Mouse (Mus musculus): ENCODE results near the gene Magi1. TPM values are rescaled to one million over a fixed set of nuclear protein-coding genes. Genes with fewer than 3 reads are reported as not detected.

Gene Magi1
- polyA plus RNA-seq, 1 experiment from 2014 or later, result 36.2 TPM

DNA sequence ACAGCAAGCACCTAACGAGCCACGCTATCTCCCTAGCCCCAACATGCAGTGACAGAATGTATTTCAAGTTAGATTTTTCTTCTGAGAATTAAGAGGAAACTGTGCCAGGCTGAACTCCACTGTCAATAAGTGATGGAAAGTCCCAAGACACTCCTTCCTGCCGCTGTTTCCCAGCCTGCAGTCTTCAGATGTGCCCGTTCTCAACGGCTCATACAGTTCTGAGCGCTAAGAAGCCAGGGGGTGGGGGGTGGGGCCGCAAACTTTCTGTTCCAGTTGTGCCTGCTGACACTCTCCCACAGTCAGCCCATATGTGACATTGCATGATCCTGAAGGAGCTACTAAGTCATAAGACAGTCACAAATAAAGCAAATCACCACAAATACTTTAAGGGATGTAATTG is 61.5 kb downstream of the Magi1 start:
- 60% methylated on average over 7 of the region's 7 CpGs for WGBS
- ATAC-seq, result no peak

DNA sequence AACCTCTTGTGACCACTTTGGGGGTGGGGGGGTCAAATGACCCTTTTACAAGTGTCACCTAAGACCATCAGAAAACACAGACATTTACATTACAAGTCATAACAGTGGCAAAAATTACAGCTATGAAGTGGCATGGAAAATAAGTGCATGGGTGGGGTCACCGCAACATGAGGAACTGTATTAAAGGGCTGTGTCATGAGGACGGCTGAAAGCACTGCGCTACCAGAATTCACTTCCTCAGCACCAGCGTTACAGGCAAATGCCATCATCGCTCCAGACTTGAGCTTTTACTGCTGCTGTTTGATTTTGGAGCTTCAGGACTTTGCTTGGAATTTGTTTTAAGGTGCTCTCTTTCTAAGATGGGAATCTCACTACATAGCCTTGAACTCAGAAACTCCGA is 62.0 kb downstream of the Magi1 start:
- Histone ChIP-seq H3K4me1 (replicated peaks; ENCODE audit: control insufficient read depth, insufficient read depth, low read length) (peaks cover 3% of the 10 kb centered on the region; the same call in 1 of the 2 replicates), H3K36me3 (ENCODE audit: control insufficient read depth, insufficient read depth) (no peaks in the 10 kb centered on the region), H3K4me3 (replicated peaks; ENCODE audit: low read length) (no peak overlapping the region), H3K9me3 (ENCODE audit: control insufficient read depth, low read length) (no peaks in the 10 kb centered on the region), H3K27me3 (replicated peaks; ENCODE audit: control insufficient read depth, insufficient read depth, low read length) (no peaks in the 10 kb centered on the region), H3K4me2 (ENCODE audit: low read length) (no peak overlapping the region), H3K9ac (replicated peaks; ENCODE audit: low read depth, low read length) (no peak overlapping the region), H3K27ac (ENCODE audit: low read length) (no peak overlapping the region)
- WGBS, result 93% methylated on average over 6 of the region's 6 CpGs
- no peak for ATAC-seq

More for the DNA sequence above, 61.5 kb downstream of the Magi1 start:
- H3K4me1 ChIP-seq (replicated peaks; ENCODE audit: control insufficient read depth, insufficient read depth, low read length), result peaks cover 3% of the 10 kb centered on the region; the same call in 1 of the 2 replicates
- H3K36me3 ChIP-seq (ENCODE audit: control insufficient read depth, insufficient read depth), result no peaks in the 10 kb centered on the region
- H3K4me2 ChIP-seq (ENCODE audit: low read length), result no peak overlapping the region
- no peak overlapping the region for H3K27ac ChIP-seq (ENCODE audit: low read length)
- no peak overlapping the region for H3K9ac ChIP-seq (replicated peaks; ENCODE audit: low read depth, low read length)
- H3K4me3 ChIP-seq (replicated peaks; ENCODE audit: low read length), result no peak overlapping the region
- no peaks in the 10 kb centered on the region for H3K27me3 ChIP-seq (replicated peaks; ENCODE audit: control insufficient read depth, insufficient read depth, low read length)
- H3K9me3 ChIP-seq (ENCODE audit: control insufficient read depth, low read length), result no peaks in the 10 kb centered on the region

DNA sequence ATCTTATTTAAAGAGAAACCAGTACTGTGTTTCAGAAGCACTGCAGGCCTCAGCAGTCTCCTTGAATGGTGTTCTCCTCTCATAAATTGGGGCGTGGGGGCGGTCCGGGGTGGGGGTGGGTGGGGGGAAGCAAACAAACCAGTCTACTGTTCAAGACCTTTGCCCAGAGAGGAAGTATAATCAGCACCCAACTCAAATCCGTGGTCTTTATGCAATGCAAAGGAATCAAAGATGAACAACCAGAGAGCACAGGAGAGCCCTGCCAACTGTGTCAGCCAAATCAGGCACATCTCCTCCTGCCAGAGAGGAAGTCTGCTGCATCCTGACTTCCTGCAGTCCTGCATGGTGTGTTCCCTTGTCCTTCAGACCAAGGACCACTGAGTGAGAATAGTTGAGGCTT is 65.6 kb downstream of the Magi1 start:
- Histone ChIP-seq H3K9ac (replicated peaks; ENCODE audit: low read depth, low read length) (no peak overlapping the region), H3K9me3 (ENCODE audit: control insufficient read depth, low read length) (no peaks in the 10 kb centered on the region), H3K27me3 (replicated peaks; ENCODE audit: control insufficient read depth, insufficient read depth, low read length) (no peaks in the 10 kb centered on the region), H3K4me1 (replicated peaks; ENCODE audit: control insufficient read depth, insufficient read depth, low read length) (0 out of 2 replicates have a peak, but pooled peaks cover 5% of the 10 kb centered on the region), H3K27ac (ENCODE audit: low read length) (no peak overlapping the region), H3K4me2 (ENCODE audit: low read length) (no peak overlapping the region), H3K4me3 (replicated peaks; ENCODE audit: low read length) (no peak overlapping the region), H3K36me3 (ENCODE audit: control insufficient read depth, insufficient read depth) (no peaks in the 10 kb centered on the region)
- ATAC-seq, result no peak
- WGBS, result 91% methylated on average over 4 of the region's 4 CpGs

DNA sequence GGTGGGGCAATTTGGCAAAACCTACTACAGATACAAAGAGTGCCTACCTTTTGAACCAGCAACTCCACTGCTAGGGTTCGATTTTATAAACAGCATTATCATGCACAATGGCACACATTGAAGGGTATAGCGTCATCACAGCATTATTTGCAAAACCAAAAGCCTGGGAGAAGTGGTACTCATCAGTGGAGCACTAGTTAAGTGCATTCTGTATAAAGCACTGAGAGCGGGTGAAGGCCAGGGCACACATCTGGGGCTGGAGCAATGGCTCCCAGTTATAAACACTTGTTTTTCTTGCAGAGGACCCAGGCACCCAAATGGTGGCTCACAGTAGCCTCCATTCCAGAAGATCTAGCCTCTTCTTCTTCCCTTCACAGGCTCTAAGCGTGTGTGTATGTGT is 67.9 kb downstream of the Magi1 start:
- ATAC-seq, result no peak
- H3K4me1 ChIP-seq (replicated peaks; ENCODE audit: control insufficient read depth, insufficient read depth, low read length), result 0 out of 2 replicates have a peak, but pooled peaks cover 5% of the 10 kb centered on the region
- no peaks in the 10 kb centered on the region for H3K9me3 ChIP-seq (ENCODE audit: control insufficient read depth, low read length)
- H3K27ac ChIP-seq (ENCODE audit: low read length), result no peak overlapping the region
- H3K27me3 ChIP-seq (replicated peaks; ENCODE audit: control insufficient read depth, insufficient read depth, low read length), result no peaks in the 10 kb centered on the region
- H3K9ac ChIP-seq (replicated peaks; ENCODE audit: low read depth, low read length), result no peak overlapping the region
- 80% methylated on average over 4 of the region's 4 CpGs for WGBS
- H3K4me2 ChIP-seq (ENCODE audit: low read length), result no peak overlapping the region
- no peak overlapping the region for H3K4me3 ChIP-seq (replicated peaks; ENCODE audit: low read length)
- no peaks in the 10 kb centered on the region for H3K36me3 ChIP-seq (ENCODE audit: control insufficient read depth, insufficient read depth)

DNA sequence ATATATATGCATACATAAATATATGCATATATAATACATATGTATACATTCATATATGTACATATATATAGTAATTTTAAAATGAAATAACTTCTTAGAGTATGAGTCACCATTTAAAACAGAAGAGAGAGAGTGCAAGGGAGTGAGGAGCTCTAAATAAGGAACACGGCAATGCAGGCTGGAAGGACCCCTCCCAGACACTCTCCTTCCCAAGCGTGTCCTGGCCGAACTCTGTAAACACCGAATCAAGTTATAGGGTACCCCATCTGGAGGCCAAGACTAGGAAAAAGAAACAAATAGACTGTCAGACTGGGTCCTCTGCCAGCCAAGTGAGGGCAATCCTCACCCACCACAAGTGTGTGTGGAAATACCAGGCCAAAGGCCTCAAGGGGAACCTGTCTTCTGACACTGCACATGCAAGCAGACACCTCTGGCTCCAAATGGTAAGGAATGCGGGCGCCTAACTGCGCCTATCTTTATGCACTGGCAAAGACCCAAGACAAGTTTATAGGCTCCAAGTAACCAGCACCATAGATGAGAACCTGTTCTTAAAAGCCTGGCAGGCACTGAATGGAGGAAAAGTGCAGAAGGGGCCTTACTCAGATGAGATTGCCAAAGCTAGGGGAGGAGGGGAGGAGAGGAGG is 68.7 kb downstream of the Magi1 start:
- no peak overlapping the region for H3K4me3 ChIP-seq (replicated peaks; ENCODE audit: low read length)
- H3K27ac ChIP-seq (ENCODE audit: low read length), result no peak overlapping the region
- H3K36me3 ChIP-seq (ENCODE audit: control insufficient read depth, insufficient read depth), result no peaks in the 10 kb centered on the region
- H3K4me1 ChIP-seq (replicated peaks; ENCODE audit: control insufficient read depth, insufficient read depth, low read length), result 0 out of 2 replicates have a peak, but pooled peaks cover 5% of the 10 kb centered on the region
- H3K9ac ChIP-seq (replicated peaks; ENCODE audit: low read depth, low read length), result no peak overlapping the region
- WGBS, result 65% methylated on average over 7 of the region's 7 CpGs
- H3K27me3 ChIP-seq (replicated peaks; ENCODE audit: control insufficient read depth, insufficient read depth, low read length), result no peaks in the 10 kb centered on the region
- H3K4me2 ChIP-seq (ENCODE audit: low read length), result no peak overlapping the region
- ATAC-seq, result no peak
- no peaks in the 10 kb centered on the region for H3K9me3 ChIP-seq (ENCODE audit: control insufficient read depth, low read length)

DNA sequence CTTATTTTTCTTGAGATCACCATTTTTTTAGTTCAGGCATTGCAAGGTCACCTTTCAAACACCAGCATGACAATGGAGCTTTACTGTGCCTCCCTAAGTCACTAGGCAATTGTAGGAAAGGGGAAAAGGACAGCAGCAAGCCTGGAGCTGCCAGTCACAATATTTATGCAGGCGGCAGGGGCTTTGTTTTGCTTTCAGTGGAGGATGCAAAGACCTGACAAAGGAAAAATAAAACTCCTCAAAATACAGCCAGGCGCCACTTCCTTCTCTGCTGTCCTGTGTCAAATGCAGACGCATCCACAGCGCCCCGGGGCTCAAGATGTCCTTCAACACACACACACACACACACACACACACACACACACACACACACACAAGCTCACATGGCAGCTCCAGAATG is 77.8 kb downstream of the Magi1 start:
- Histone ChIP-seq H3K27me3 (replicated peaks; ENCODE audit: control insufficient read depth, insufficient read depth, low read length) (no peaks in the 10 kb centered on the region), H3K4me1 (replicated peaks; ENCODE audit: control insufficient read depth, insufficient read depth, low read length) (no peaks in the 10 kb centered on the region), H3K9me3 (ENCODE audit: control insufficient read depth, low read length) (0 out of 2 replicates have a peak, but pooled peaks cover 2% of the 10 kb centered on the region), H3K4me3 (replicated peaks; ENCODE audit: low read length) (no peak overlapping the region), H3K4me2 (ENCODE audit: low read length) (no peak overlapping the region), H3K36me3 (ENCODE audit: control insufficient read depth, insufficient read depth) (no peaks in the 10 kb centered on the region), H3K27ac (ENCODE audit: low read length) (no peak overlapping the region), H3K9ac (replicated peaks; ENCODE audit: low read depth, low read length) (no peak overlapping the region)
- no peak for ATAC-seq
- 21% methylated on average over 5 of the region's 5 CpGs for WGBS

DNA sequence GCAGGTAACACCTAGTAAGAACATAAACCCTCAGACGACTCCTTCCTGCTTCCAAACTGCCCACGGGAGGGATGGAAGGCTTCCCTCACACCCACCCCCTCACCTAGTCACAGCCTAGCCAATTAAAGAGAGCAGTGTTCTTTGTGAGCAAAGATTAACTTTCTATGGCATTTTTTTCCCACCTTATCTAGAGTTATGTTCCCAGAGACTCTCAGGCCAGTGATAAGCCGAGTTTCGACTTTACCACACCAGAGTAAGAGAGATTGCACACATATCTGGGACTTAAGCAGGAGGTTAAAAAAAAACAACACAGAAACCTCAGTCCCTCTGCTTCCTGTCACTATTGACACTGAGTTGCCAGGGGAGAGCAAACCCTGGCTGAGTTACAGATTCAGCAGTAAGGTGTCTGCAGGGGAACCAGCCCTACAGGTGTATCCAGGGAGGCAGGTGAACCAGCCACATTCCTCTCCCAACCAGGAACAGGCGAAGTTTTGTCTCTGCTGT is 80.0 kb downstream of the Magi1 start:
- Histone ChIP-seq H3K9ac (replicated peaks; ENCODE audit: low read depth, low read length) (no peak overlapping the region), H3K4me1 (replicated peaks; ENCODE audit: control insufficient read depth, insufficient read depth, low read length) (no peaks in the 10 kb centered on the region), H3K27ac (ENCODE audit: low read length) (no peak overlapping the region), H3K36me3 (ENCODE audit: control insufficient read depth, insufficient read depth) (no peaks in the 10 kb centered on the region), H3K4me2 (ENCODE audit: low read length) (no peak overlapping the region), H3K9me3 (ENCODE audit: control insufficient read depth, low read length) (0 out of 2 replicates have a peak, but pooled peaks cover 2% of the 10 kb centered on the region), H3K27me3 (replicated peaks; ENCODE audit: control insufficient read depth, insufficient read depth, low read length) (no peaks in the 10 kb centered on the region), H3K4me3 (replicated peaks; ENCODE audit: low read length) (no peak overlapping the region)
- no peak for ATAC-seq
- 62% methylated on average over 5 of the region's 5 CpGs for WGBS

DNA sequence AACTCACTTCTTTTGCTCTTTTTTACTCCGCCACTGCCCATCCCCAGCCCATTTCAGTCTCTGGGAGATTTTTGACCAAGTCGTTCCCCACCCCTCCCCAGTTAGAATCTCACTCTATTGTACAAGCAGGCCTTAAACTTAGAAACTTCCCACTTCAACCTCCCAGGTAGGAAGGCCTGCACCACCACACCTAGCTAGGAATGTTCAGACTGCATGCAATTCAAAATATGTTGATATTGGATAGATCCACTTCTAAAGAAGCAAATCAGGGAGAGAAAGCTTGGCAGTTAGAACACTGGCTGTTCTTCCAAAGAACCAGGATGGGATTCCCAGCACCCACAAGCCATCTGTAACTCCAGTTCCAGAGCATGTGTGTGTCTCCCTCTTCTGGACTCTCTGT is 81.8 kb downstream of the Magi1 start:
- H3K9me3 ChIP-seq (ENCODE audit: control insufficient read depth, low read length), result 0 out of 2 replicates have a peak, but pooled peaks cover 2% of the 10 kb centered on the region
- ATAC-seq, result no peak
- no peaks in the 10 kb centered on the region for H3K4me1 ChIP-seq (replicated peaks; ENCODE audit: control insufficient read depth, insufficient read depth, low read length)
- no peak overlapping the region for H3K4me2 ChIP-seq (ENCODE audit: low read length)
- H3K27me3 ChIP-seq (replicated peaks; ENCODE audit: control insufficient read depth, insufficient read depth, low read length), result no peaks in the 10 kb centered on the region
- no peak overlapping the region for H3K27ac ChIP-seq (ENCODE audit: low read length)
- no peak overlapping the region for H3K4me3 ChIP-seq (replicated peaks; ENCODE audit: low read length)
- H3K9ac ChIP-seq (replicated peaks; ENCODE audit: low read depth, low read length), result no peak overlapping the region
- WGBS, result 97% methylated on average over 2 of the region's 2 CpGs
- no peaks in the 10 kb centered on the region for H3K36me3 ChIP-seq (ENCODE audit: control insufficient read depth, insufficient read depth)

DNA sequence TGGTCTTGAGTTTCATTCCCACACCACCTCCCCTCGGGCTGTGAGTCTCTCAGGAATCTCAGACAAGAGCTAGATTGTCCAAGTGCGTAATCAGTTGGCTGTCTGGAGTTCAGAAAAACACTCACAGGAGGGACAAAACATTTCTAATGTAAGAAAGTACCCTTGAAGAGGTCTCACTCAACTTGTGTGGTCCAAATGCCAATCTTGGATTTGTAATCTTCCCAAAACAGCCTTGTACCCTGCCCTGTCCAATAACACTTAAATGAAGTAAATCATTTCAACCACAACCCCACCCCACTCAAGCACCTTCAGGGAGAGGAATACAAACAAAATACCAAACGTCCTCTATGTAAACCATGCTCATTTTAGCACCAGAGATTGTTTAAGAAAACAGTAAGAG is 82.8 kb downstream of the Magi1 start:
- no peaks in the 10 kb centered on the region for H3K27me3 ChIP-seq (replicated peaks; ENCODE audit: control insufficient read depth, insufficient read depth, low read length)
- no peak overlapping the region for H3K9ac ChIP-seq (replicated peaks; ENCODE audit: low read depth, low read length)
- no peaks in the 10 kb centered on the region for H3K4me1 ChIP-seq (replicated peaks; ENCODE audit: control insufficient read depth, insufficient read depth, low read length)
- no peak for ATAC-seq
- H3K4me2 ChIP-seq (ENCODE audit: low read length), result no peak overlapping the region
- 0 out of 2 replicates have a peak, but pooled peaks cover 2% of the 10 kb centered on the region for H3K9me3 ChIP-seq (ENCODE audit: control insufficient read depth, low read length)
- WGBS, result 37% methylated on average over 3 of the region's 3 CpGs
- no peak overlapping the region for H3K27ac ChIP-seq (ENCODE audit: low read length)
- no peak overlapping the region for H3K4me3 ChIP-seq (replicated peaks; ENCODE audit: low read length)
- H3K36me3 ChIP-seq (ENCODE audit: control insufficient read depth, insufficient read depth), result no peaks in the 10 kb centered on the region

All from forebrain, embryonic 16.5 days (tissue).